Mouse (Mus musculus): ENCODE measurements around the gene Gjd3. TPM values are rescaled to one million over a fixed set of nuclear protein-coding genes. Genes with fewer than 3 reads are reported as not detected.

Gjd3 gene
- polyA plus RNA-seq, 1 experiment, result not detected

DNA sequence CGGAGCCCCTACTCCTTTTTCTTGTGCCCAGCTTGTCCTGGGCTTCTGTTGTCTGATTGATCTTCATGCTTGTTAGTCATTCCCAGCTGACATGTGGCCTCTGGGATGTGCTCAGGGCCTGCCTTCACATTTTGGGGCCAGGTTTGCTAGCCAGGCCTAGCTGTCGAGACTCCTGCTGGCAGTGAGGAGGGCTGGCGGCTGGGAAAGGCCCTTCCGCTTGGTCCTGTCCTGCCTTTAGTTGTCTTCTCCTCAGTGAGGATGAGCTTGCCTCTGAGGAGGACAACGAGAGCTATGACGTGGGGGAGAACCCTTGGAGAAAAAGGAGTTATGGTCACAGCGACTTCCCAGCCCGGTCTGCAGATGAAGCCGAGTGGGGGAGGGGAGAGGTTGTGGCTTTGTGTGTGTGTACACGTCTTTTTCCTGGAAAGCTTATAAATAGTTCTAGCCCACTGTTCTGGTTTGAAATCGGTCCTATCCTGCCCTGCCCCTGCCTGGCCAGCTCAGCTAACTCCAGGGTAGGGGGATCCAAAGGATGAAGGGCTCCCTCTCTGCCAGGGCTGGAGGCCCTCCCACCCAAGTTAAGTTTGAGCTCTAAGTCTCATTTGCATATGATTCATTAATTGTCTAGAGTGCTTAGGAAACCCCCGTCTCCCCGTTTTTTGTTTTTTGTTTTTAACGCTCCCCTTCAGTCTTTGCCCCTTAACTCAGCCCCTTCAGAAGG, 38.9 kb downstream of the Gjd3 start:
- no peaks in the 10 kb centered on the region for H3K9me3 ChIP-seq (replicated peaks; ENCODE audit: control insufficient read depth, insufficient read depth, low read length, poor library complexity, severe bottlenecking)
- no peaks in the 10 kb centered on the region for H3K36me3 ChIP-seq (ENCODE audit: control insufficient read depth, insufficient read depth, low read length, poor library complexity, severe bottlenecking)
- H3K9ac ChIP-seq (ENCODE audit: low read depth, poor library complexity, severe bottlenecking), result peak overlapping the region; percentile 27
- H3K27me3 ChIP-seq (ENCODE audit: control insufficient read depth, insufficient read depth, low read length, poor library complexity, severe bottlenecking), result no peaks in the 10 kb centered on the region
- TF ChIP-seq CTCF (IDR thresholded peaks at IDR 0.05; ENCODE audit: low read depth, low read length) (no peak), POLR2A (IDR thresholded peaks at IDR 0.05; ENCODE audit: insufficient read depth, low read length) (no peak), EP300 (IDR thresholded peaks at IDR 0.05; ENCODE audit: insufficient read depth, low read depth, low read length) (no peak)
- peaks cover 16% of the 10 kb centered on the region for H3K4me1 ChIP-seq (ENCODE audit: control insufficient read depth, insufficient read depth, low read length)
- peak overlapping the region; percentile 48 for H3K27ac ChIP-seq (ENCODE audit: insufficient read depth, low read length)
- no peak overlapping the region for H3K4me3 ChIP-seq (ENCODE audit: low read depth, low read length)

DNA sequence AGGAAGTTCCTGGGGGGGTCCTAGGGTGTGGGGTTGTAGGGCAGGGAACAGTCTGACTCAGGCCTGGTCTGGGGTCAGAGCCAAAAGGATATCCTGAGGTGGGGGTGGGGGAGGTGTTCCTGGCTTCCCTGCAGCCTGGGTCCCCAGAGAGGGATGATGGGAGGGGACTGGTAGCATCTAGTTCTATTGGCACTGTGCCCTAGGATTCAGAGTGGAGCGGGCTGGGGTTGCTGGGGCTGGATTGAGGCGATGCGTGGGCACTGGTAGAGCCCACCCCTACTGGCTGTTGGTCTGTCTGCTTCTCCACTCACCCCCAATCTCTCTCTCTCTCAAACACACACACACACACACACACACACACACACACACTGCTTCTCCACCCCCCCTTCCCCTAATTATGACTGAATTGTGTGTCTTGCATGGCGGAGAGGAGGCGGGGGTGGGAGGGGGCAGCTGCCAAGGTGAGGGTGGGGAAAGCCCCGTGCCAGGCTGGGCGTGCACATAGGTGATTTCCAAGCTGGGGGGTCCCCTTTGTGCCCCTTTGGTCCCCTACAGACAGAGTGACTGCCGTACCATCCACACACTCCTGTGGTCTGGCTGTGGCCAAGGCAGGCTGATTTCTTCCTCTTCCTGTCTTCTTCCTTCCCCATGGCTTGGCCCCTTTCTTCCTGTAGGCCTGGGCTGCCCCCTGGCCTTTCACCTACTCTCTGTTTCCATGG, 39.7 kb downstream of the Gjd3 start:
- peak overlapping the region; percentile 42 for H3K27ac ChIP-seq (ENCODE audit: insufficient read depth, low read length)
- H3K9ac ChIP-seq (ENCODE audit: low read depth, poor library complexity, severe bottlenecking), result 0 out of 2 replicates have a peak overlapping the region, but pooled peaks have one; percentile 69
- no peaks in the 10 kb centered on the region for H3K36me3 ChIP-seq (ENCODE audit: control insufficient read depth, insufficient read depth, low read length, poor library complexity, severe bottlenecking)
- H3K27me3 ChIP-seq (ENCODE audit: control insufficient read depth, insufficient read depth, low read length, poor library complexity, severe bottlenecking), result no peaks in the 10 kb centered on the region
- H3K9me3 ChIP-seq (replicated peaks; ENCODE audit: control insufficient read depth, insufficient read depth, low read length, poor library complexity, severe bottlenecking), result no peaks in the 10 kb centered on the region
- no peak overlapping the region for H3K4me3 ChIP-seq (ENCODE audit: low read depth, low read length)
- TF ChIP-seq POLR2A (IDR thresholded peaks at IDR 0.05; ENCODE audit: insufficient read depth, low read length), result no peak
- TF ChIP-seq EP300 (IDR thresholded peaks at IDR 0.05; ENCODE audit: insufficient read depth, low read depth, low read length), result no peak
- no peak for TF ChIP-seq CTCF (IDR thresholded peaks at IDR 0.05; ENCODE audit: low read depth, low read length)
- H3K4me1 ChIP-seq (ENCODE audit: control insufficient read depth, insufficient read depth, low read length), result peaks cover 19% of the 10 kb centered on the region

DNA sequence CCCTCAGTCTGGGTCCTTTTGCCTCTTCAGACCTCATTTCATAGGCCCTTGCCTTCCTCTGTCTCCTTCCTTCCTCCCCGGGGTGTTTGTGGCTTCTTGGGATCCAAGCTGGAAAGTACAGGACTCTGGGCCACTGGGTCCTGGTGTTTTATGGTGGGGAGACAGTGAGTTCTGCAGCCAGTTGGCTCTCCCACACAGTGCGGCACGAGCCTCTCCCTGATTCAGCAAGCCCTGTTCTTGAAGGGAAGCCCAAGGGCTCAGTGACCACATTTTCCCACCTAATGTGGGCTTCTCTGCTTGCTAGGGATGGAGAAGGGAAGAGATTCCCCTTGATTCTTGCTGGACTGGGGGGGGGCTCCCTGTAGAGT, 40.3 kb downstream of the Gjd3 start:
- peak overlapping the region; percentile 17; the same call in 1 of the 2 replicates for H3K4me3 ChIP-seq (ENCODE audit: low read depth, low read length)
- peak overlapping the region; percentile 69; the same call in 1 of the 2 replicates for H3K9ac ChIP-seq (ENCODE audit: low read depth, poor library complexity, severe bottlenecking)
- TF ChIP-seq EP300 (IDR thresholded peaks at IDR 0.05; ENCODE audit: insufficient read depth, low read depth, low read length) (no peak), CTCF (IDR thresholded peaks at IDR 0.05; ENCODE audit: low read depth, low read length) (no peak), POLR2A (IDR thresholded peaks at IDR 0.05; ENCODE audit: insufficient read depth, low read length) (no peak)
- H3K36me3 ChIP-seq (ENCODE audit: control insufficient read depth, insufficient read depth, low read length, poor library complexity, severe bottlenecking), result no peaks in the 10 kb centered on the region
- no peaks in the 10 kb centered on the region for H3K9me3 ChIP-seq (replicated peaks; ENCODE audit: control insufficient read depth, insufficient read depth, low read length, poor library complexity, severe bottlenecking)
- H3K27ac ChIP-seq (ENCODE audit: insufficient read depth, low read length), result peak overlapping the region; percentile 42
- no peaks in the 10 kb centered on the region for H3K27me3 ChIP-seq (ENCODE audit: control insufficient read depth, insufficient read depth, low read length, poor library complexity, severe bottlenecking)
- H3K4me1 ChIP-seq (ENCODE audit: control insufficient read depth, insufficient read depth, low read length), result peaks cover 19% of the 10 kb centered on the region

DNA sequence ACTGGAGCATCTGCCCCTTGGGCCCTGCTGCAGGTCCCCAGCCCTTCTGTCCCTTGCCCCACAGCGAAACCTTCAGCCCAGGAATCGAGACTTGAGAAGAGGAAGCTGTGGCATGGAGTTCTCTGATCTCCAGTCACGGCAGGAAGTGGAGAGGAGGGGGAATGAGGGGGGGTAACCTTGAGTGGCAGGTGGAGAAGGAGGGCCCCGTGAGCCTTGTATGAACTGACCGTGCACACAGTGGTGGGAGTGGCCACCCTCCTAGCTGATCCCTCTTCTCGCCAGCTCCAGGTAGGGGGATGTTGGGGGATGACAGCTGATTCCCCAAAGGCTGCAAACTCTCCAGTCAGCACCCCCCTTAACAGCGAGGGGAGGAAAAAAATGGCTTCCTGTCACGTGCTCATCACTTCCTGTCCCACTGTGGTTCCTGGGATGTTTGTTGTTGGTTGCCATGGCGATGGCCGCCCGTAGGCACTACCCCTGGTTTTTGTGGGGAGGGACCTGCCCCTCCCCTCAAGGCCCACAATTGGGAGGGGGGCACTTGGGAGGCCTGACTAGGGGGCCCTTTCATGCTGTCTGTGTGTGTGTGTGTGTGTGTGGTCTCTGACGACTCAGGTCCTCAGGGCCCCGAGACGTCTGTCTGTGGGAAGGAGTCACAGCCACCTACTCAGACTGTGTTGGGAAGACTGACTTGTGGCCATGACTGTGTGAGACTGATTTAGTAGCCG, 40.8 kb downstream of the Gjd3 start:
- no peak for TF ChIP-seq POLR2A (IDR thresholded peaks at IDR 0.05; ENCODE audit: insufficient read depth, low read length)
- 0 out of 2 replicates have a peak, but pooled peaks have one; percentile 35 for TF ChIP-seq EP300 (IDR thresholded peaks at IDR 0.05; ENCODE audit: insufficient read depth, low read depth, low read length)
- TF ChIP-seq CTCF (IDR thresholded peaks at IDR 0.05; ENCODE audit: low read depth, low read length), result no peak
- Histone ChIP-seq H3K4me1 (ENCODE audit: control insufficient read depth, insufficient read depth, low read length) (peaks cover 19% of the 10 kb centered on the region), H3K27ac (ENCODE audit: insufficient read depth, low read length) (peak overlapping the region; percentile 85), H3K9me3 (replicated peaks; ENCODE audit: control insufficient read depth, insufficient read depth, low read length, poor library complexity, severe bottlenecking) (no peaks in the 10 kb centered on the region), H3K4me3 (ENCODE audit: low read depth, low read length) (peak overlapping the region; percentile 71), H3K36me3 (ENCODE audit: control insufficient read depth, insufficient read depth, low read length, poor library complexity, severe bottlenecking) (no peaks in the 10 kb centered on the region), H3K27me3 (ENCODE audit: control insufficient read depth, insufficient read depth, low read length, poor library complexity, severe bottlenecking) (no peaks in the 10 kb centered on the region), H3K9ac (ENCODE audit: low read depth, poor library complexity, severe bottlenecking) (peak overlapping the region; percentile 69)

DNA sequence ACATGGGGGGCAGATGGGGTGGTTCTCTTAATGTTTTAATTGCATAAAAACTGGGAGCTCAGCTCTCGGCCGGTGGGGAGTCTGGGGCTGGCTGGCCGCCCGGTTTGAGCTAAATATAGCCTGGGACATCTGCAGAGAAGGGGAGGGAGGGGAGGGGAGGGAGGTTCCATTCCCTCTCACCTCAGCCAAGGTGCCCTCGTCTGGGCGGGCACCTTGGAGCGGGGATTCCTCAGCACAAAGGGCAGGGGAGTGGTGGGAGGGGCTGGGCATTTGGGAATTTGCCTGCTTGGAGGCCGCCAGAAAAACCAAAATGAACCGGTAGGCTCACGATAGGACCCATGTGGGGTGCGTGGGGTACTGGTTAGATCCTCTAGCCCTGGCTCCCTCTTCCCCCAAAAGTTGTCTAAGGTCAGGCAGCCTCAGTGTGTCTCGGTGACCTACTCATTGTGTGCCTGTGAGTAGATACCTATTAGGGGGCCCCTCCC, 41.4 kb downstream of the Gjd3 start:
- H3K4me3 ChIP-seq (ENCODE audit: low read depth, low read length), result peak overlapping the region; percentile 71
- no peaks in the 10 kb centered on the region for H3K27me3 ChIP-seq (ENCODE audit: control insufficient read depth, insufficient read depth, low read length, poor library complexity, severe bottlenecking)
- H3K9ac ChIP-seq (ENCODE audit: low read depth, poor library complexity, severe bottlenecking), result peak overlapping the region; percentile 69
- H3K4me1 ChIP-seq (ENCODE audit: control insufficient read depth, insufficient read depth, low read length), result peaks cover 21% of the 10 kb centered on the region
- no peaks in the 10 kb centered on the region for H3K9me3 ChIP-seq (replicated peaks; ENCODE audit: control insufficient read depth, insufficient read depth, low read length, poor library complexity, severe bottlenecking)
- peak overlapping the region; percentile 85 for H3K27ac ChIP-seq (ENCODE audit: insufficient read depth, low read length)
- H3K36me3 ChIP-seq (ENCODE audit: control insufficient read depth, insufficient read depth, low read length, poor library complexity, severe bottlenecking), result no peaks in the 10 kb centered on the region
- no peak for TF ChIP-seq CTCF (IDR thresholded peaks at IDR 0.05; ENCODE audit: low read depth, low read length)
- TF ChIP-seq EP300 (IDR thresholded peaks at IDR 0.05; ENCODE audit: insufficient read depth, low read depth, low read length), result peak; percentile 84
